9 mouse cellular contexts compared by ENCODE assay signal in genomic region chr7:80199286-80199685, GRCm38 (mm10). TPM values are rescaled to one million over a fixed set of nuclear protein-coding genes. Genes with fewer than 3 reads are reported as not detected.
DNase-seq lines count a peak whose midpoint lies in the region; ATAC-seq and TF ChIP-seq lines count a peak whose summit lies in the region.
"Had no signal": no experiment of that assay in that cellular context is flagged by ENCODE, and none has a peak within 500 bp of the region (broad histone marks: within the 10 kb centered on the region; RNA-seq: fewer than 3 reads in every experiment).

No protein-coding gene starts in this region.

- no peaks in the 10 kb centered on the region for H3K9me3 ChIP-seq in limb, embryonic 13.5 days

- no peak for TF ChIP-seq POLR2A in lung, adult 2 months (IDR thresholded peaks at IDR 0.05; ENCODE audit: borderline replicate concordance, extremely low read depth, low read depth, low read length)
- no peak for TF ChIP-seq POLR2A in embryonic fibroblast, embryonic 13.5 days (IDR thresholded peaks at IDR 0.05; ENCODE audit: low read depth, low read length)
- no peak for TF ChIP-seq POLR2A in olfactory bulb, adult 2 months (IDR thresholded peaks at IDR 0.05; ENCODE audit: insufficient read depth, low read depth, low read length)

- no peak for DNase-seq in lung, adult 2 months
- DNase-seq in lung, postnatal 14 days: no peak
- DNase-seq in testis, postnatal 10 days (ENCODE audit: low spot score): no peak
- DNase-seq in layer of hippocampus, adult 18-20 months (ENCODE audit: low spot score in 2 of 2): no peak
- DNase-seq in cerebellum, postnatal 14 days: no peak
- DNase-seq: gastrocnemius, postnatal 10 days had no signal

- peak overlapping the region; percentile 83 for H3K9ac ChIP-seq in limb, embryonic 13.5 days

- no peak for TF ChIP-seq CTCF in lung, adult 2 months (IDR thresholded peaks at IDR 0.05; ENCODE audit: insufficient read depth, low read length)
- TF ChIP-seq CTCF in embryonic fibroblast, embryonic 13.5 days (IDR thresholded peaks at IDR 0.05; ENCODE audit: borderline replicate concordance, insufficient read depth, low read length): no peak
- TF ChIP-seq CTCF in olfactory bulb, adult 2 months (IDR thresholded peaks at IDR 0.05; ENCODE audit: insufficient read depth, low read depth, low read length): no peak

- no peak overlapping the region for H3K27ac ChIP-seq in embryonic fibroblast, embryonic 13.5 days (ENCODE audit: insufficient read depth, low read length)
- peak overlapping the region; percentile 95 for H3K27ac ChIP-seq in limb, embryonic 13.5 days
- peak overlapping the region; percentile 72 for H3K27ac ChIP-seq in olfactory bulb, adult 2 months (ENCODE audit: insufficient read depth, low read depth, low read length)

- H3K36me3 ChIP-seq in limb, embryonic 13.5 days: peaks cover 5% of the 10 kb centered on the region; the same call in 1 of the 2 replicates

- no peak for ATAC-seq in limb, embryonic 13.5 days (ENCODE audit: low FRiP score, low read depth)

- peaks cover 3% of the 10 kb centered on the region for H3K4me1 ChIP-seq in lung, adult 2 months (ENCODE audit: control insufficient read depth, insufficient read depth, low read length)
- no peaks in the 10 kb centered on the region; the same call in 1 of the 2 replicates for H3K4me1 ChIP-seq in embryonic fibroblast, embryonic 13.5 days (ENCODE audit: control insufficient read depth, insufficient read depth, low read length)
- H3K4me1 ChIP-seq in limb, embryonic 13.5 days: peaks cover 56% of the 10 kb centered on the region
- peaks cover 50% of the 10 kb centered on the region for H3K4me1 ChIP-seq in olfactory bulb, adult 2 months (ENCODE audit: control insufficient read depth, insufficient read depth, low read length)

- H3K4me3 ChIP-seq in lung, adult 2 months (replicated peaks; ENCODE audit: extremely low read depth, low read depth, low read length): peak overlapping the region; percentile 77
- H3K4me3 ChIP-seq in embryonic fibroblast, embryonic 13.5 days (ENCODE audit: insufficient read depth, low read length): peak overlapping the region; percentile 66
- peak overlapping the region; percentile 75 for H3K4me3 ChIP-seq in limb, embryonic 13.5 days
- H3K4me3 ChIP-seq in olfactory bulb, adult 2 months (ENCODE audit: insufficient read depth, low read depth, low read length): peak overlapping the region; percentile 71

- no peaks in the 10 kb centered on the region for H3K27me3 ChIP-seq in limb, embryonic 13.5 days

- peak overlapping the region; percentile 92 for H3K4me2 ChIP-seq in limb, embryonic 13.5 days (replicated peaks)

- WGBS in lung, adult 2 months: 36% methylated on average over 6 of the region's 6 CpGs
- WGBS in limb, embryonic 13.5 days: 22% methylated on average over 6 of the region's 6 CpGs
- WGBS in olfactory bulb, adult 2 months: 29% methylated on average over 6 of the region's 6 CpGs

RNA-seq across cellular contexts. Expression of gene Sema4b, which starts 12.6 kb away (rescaled TPM):
- polyA plus RNA-seq in lung, adult 2 months (2012; rRNA removed): 14.7 and 19.0 TPM in 2 replicates
- polyA plus RNA-seq in embryonic fibroblast, embryonic 13.5 days (2011; ENCODE audit: insufficient read length, low read depth, missing spikeins): 6.4 and 8.0 TPM in 2 replicates
- polyA plus RNA-seq in limb, embryonic 13.5 days (2015; fragmentation: Nextera tagmentation; extraction: Ambion mirVana): 14.1 and 15.6 TPM in 2 replicates
- polyA plus RNA-seq in olfactory bulb, adult 2 months (2012; ENCODE audit: insufficient read depth, insufficient read length, low replicate concordance, missing spikeins): not detected in 2 replicates
- 10 to 100 TPM; 22.0 to 23.6 TPM for total RNA-seq in layer of hippocampus, adult 18-20 months (2021)

RNA-seq across cellular contexts. Expression of gene Cib1, which starts 33.3 kb away (rescaled TPM):
- 93.8 and 94.6 TPM in 2 replicates for polyA plus RNA-seq in lung, adult 2 months (2012; rRNA removed)
- polyA plus RNA-seq in embryonic fibroblast, embryonic 13.5 days (2011; ENCODE audit: insufficient read length, low read depth, missing spikeins): 33.3 and 35.1 TPM in 2 replicates
- 61.9 and 70.1 TPM in 2 replicates for polyA plus RNA-seq in limb, embryonic 13.5 days (2015; fragmentation: Nextera tagmentation; extraction: Ambion mirVana)
- polyA plus RNA-seq in olfactory bulb, adult 2 months (2012; ENCODE audit: insufficient read depth, insufficient read length, low replicate concordance, missing spikeins): not detected in 2 replicates
- total RNA-seq in layer of hippocampus, adult 18-20 months (2021): 10 to 100 TPM; 22.3 to 25.3 TPM

RNA-seq across cellular contexts. Expression of gene Gdpgp1, which starts 33.4 kb away (rescaled TPM):
- 2.4 and 3.2 TPM in 2 replicates for polyA plus RNA-seq in lung, adult 2 months (2012; rRNA removed)
- 1.8 and 2.2 TPM in 2 replicates for polyA plus RNA-seq in embryonic fibroblast, embryonic 13.5 days (2011; ENCODE audit: insufficient read length, low read depth, missing spikeins)
- polyA plus RNA-seq in limb, embryonic 13.5 days (2015; fragmentation: Nextera tagmentation; extraction: Ambion mirVana): 3.5 TPM in 2 replicates
- not detected in 2 replicates for polyA plus RNA-seq in olfactory bulb, adult 2 months (2012; ENCODE audit: insufficient read depth, insufficient read length, low replicate concordance, missing spikeins)
- total RNA-seq in layer of hippocampus, adult 18-20 months (2021): 1 to 10 TPM; 6.0 to 6.1 TPM

RNA-seq across cellular contexts. Expression of gene Ttll13, which starts 46.9 kb away (rescaled TPM):
- 1.2 and 1.3 TPM in 2 replicates for polyA plus RNA-seq in lung, adult 2 months (2012; rRNA removed)
- polyA plus RNA-seq in embryonic fibroblast, embryonic 13.5 days (2011; ENCODE audit: insufficient read length, low read depth, missing spikeins): 0.63 TPM in 1 of 2 replicates, not detected in the other
- 1.3 and 1.5 TPM in 2 replicates for polyA plus RNA-seq in limb, embryonic 13.5 days (2015; fragmentation: Nextera tagmentation; extraction: Ambion mirVana)
- not detected in 2 replicates for polyA plus RNA-seq in olfactory bulb, adult 2 months (2012; ENCODE audit: insufficient read depth, insufficient read length, low replicate concordance, missing spikeins)
- 1 to 10 TPM; 1.9 to 2.8 TPM for total RNA-seq in layer of hippocampus, adult 18-20 months (2021)

Comparison
In these comparisons a context has a peak if more than half of its experiments do, and no peak if none do; other contexts are left out.
1. RNA of gene Cib1, which starts 33.3 kb away (polyA plus RNA-seq): 93.8 to 94.6 TPM in lung, adult 2 months, 61.9 to 70.1 TPM in limb, embryonic 13.5 days and 33.3 to 35.1 TPM in embryonic fibroblast, embryonic 13.5 days; not detected in olfactory bulb, adult 2 months; every median in the first group is over 10 times any median in the second.
2. Peak in every context shown above with its lines, with median percentiles within 50 percentile points of each other: H3K4me3 ChIP-seq.